Mouse (Mus musculus) CD4-positive, CD25-positive, alpha-beta regulatory T cell, adult 4 months (primary cell): ENCODE data around the gene Tes. TPM values are rescaled to one million over a fixed set of nuclear protein-coding genes. Genes with fewer than 3 reads are reported as not detected.

Source experiments
- ATAC-seq: one replicate; pipeline ENCODE4 v1.8.0; 2017
- polyA plus RNA-seq, 2 experiments: library from polyadenylated mRNA; unstranded; fragments of 100-300 nt; shearing (Covaris generic); gene quantifications; one replicate each; pipeline ENCODE4 v1.2.1; 2017

Gene Tes
- polyA plus RNA-seq, 2 experiments from 2014 or later = 203 TPM

GRCm38 (mm10) chr6:17079826-17080225, 14.9 kb downstream of the Tes start:
- ATAC-seq = no peak

GRCm38 (mm10) chr6:17082238-17082637, 17.3 kb downstream of the Tes start:
- ATAC-seq = no peak

- no peak for ATAC-seq
These were observed 17.9 kb downstream of the Tes start for GRCm38 (mm10) chr6:17082800-17083199.

GRCm38 (mm10) chr6:17087485-17087884, 22.5 kb downstream of the Tes start:
- peak; percentile 81 for ATAC-seq

GRCm38 (mm10) chr6:17097301-17097700, 32.4 kb downstream of the Tes start:
- no peak for ATAC-seq

GRCm38 (mm10) chr6:17098559-17098958, 33.6 kb downstream of the Tes start:
- no peak for ATAC-seq

GRCm38 (mm10) chr6:17099477-17100130, 34.7 kb downstream of the Tes start:
- no peak for ATAC-seq

GRCm38 (mm10) chr6:17105714-17106113, 40.8 kb downstream of the Tes start:
- peak; percentile 41 for ATAC-seq

- no peak for ATAC-seq
These were observed 41.5 kb downstream of the Tes start for GRCm38 (mm10) chr6:17106493-17106892.

- ATAC-seq = no peak
These were observed 44.3 kb downstream of the Tes start for GRCm38 (mm10) chr6:17109204-17109603.

- ATAC-seq = no peak
These were observed 45.7 kb downstream of the Tes start for GRCm38 (mm10) chr6:17110564-17111100.

- ATAC-seq = no peak
These were observed 47.1 kb downstream of the Tes start for GRCm38 (mm10) chr6:17112081-17112480.

- no peak for ATAC-seq
These were observed 48.0 kb downstream of the Tes start for GRCm38 (mm10) chr6:17112990-17113389.

- ATAC-seq = no peak
These were observed 49.6 kb downstream of the Tes start for GRCm38 (mm10) chr6:17114588-17114987.

GRCm38 (mm10) chr6:17115046-17115790, 50.3 kb downstream of the Tes start:
- no peak for ATAC-seq

GRCm38 (mm10) chr6:17119521-17120232, 54.7 kb downstream of the Tes start:
- no peak for ATAC-seq

GRCm38 (mm10) chr6:17140021-17140420, 75.1 kb downstream of the Tes start:
- no peak for ATAC-seq

- ATAC-seq = no peak
These were observed 77.8 kb downstream of the Tes start for GRCm38 (mm10) chr6:17142577-17143359.

- ATAC-seq = no peak
These were observed 86.2 kb downstream of the Tes start for GRCm38 (mm10) chr6:17151071-17151715.

GRCm38 (mm10) chr6:17152551-17152950, 87.6 kb downstream of the Tes start:
- no peak for ATAC-seq
